Mouse (Mus musculus) bone marrow, adult 2 months (tissue): ENCODE results near the gene Slc9a3r1.

Experiments used
- CTCF ChIP-seq: fragments of 200-500 bp; IDR thresholded peaks from 2 replicates; pipeline ENCODE4 v1.5.1; 2011; ENCODE audit warnings: low read length, control low read depth; ENCODE audit not compliant: control insufficient read depth, insufficient read depth
- POLR2A ChIP-seq: fragments of 200-500 bp; IDR thresholded peaks from 2 replicates; pipeline ENCODE4 v1.6.1; 2011; ENCODE audit warnings: low read depth, mild to moderate bottlenecking, control low read depth, low read length, borderline replicate concordance; ENCODE audit not compliant: control insufficient read depth

GRCm38 (mm10) chr11:115151755-115152429, 11.2 kb upstream of the Slc9a3r1 start:
- TF ChIP-seq CTCF, result no peak
- no peak for TF ChIP-seq POLR2A
